Mouse (Mus musculus) cerebellum, postnatal 14 days (tissue): ENCODE results near the gene Btnl10.
"Not testable (repeated sequence)": the region's sequence is repeated elsewhere in the genome, so short reads cannot be mapped to it uniquely, and the experiment has no call there.

Experiments
- DNase-seq, 2 experiments: peaks; one replicate each; pipeline ENCODE4 v3.0.0; 2021; ENCODE audit warnings: mixed read lengths in 2 of 2

The Btnl10 gene

DNA sequence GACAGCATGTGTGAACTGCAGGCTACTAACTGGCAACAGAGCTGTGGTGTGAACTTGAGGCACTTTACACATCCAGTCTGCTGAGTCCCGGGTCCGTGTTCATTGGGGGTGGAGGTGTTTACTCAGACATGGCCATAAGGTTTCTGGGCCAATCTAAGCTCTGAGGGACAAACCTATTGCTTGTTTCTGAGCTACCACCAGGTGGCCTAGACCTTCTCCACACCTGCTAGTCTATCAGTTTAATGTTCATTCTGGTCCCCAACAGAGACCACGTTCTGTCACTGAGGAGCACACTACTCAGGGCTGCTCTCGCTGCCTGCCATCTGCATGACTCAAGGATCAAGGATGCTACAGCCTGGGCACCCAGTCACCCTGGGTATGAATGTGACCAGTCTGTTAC lies 13.9 kb downstream of the Btnl10 start:
- no peak for DNase-seq

- peak; percentile 45 to 50 for DNase-seq
These were observed 20.2 kb downstream of the Btnl10 start for GRCm38 (mm10) chr11:58937909-58938308.

DNA sequence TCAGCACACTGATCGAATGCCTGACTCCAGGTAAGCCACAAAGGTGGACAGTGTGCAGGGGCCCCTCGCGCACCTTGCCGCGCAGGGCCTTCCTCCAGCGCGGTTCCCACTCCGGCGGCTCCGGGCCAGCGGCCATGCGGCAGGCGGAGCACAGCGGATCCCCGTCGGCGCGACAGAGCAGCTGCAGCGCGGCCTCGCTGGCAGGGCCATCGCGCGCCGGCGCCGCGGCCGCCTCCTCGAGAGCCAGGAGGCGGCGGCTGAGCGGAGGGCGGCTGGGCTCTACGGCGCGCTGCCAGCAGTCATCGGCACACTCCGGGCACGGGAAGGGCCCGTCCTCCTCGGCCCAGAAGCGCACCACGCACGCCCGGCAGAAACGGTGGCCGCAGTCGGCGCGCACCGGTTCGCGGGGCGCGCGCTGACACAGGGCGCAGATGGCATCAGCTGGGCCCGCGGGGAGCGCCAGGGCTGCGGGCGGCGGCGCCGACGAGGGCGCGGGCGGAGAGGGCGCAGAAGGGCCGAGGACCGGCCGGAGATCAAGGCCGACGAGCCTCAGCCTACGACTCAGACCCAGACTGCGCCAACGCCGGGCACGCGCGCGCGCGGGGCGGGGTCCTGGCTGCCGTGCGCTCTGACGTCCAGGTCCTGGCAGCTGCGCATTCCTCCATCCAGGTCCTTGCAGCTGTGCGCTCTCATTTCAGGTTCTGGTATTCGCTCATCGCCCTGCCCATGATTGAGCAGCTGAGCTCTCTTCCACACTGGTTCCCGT lies 20.8 kb downstream of the Btnl10 start, which contains the start of gene Rnf187:
Gene Rnf187, minus strand, starts transcription at position 595 of the 766 bp plus-strand sequence.
- DNase-seq: peak; percentile 94 to 96

- no peak for DNase-seq
These were observed 21.4 kb downstream of the Btnl10 start for GRCm38 (mm10) chr11:58939088-58939439.

- DNase-seq: no peak
These were observed 26.4 kb downstream of the Btnl10 start for GRCm38 (mm10) chr11:58944136-58944535.

DNA sequence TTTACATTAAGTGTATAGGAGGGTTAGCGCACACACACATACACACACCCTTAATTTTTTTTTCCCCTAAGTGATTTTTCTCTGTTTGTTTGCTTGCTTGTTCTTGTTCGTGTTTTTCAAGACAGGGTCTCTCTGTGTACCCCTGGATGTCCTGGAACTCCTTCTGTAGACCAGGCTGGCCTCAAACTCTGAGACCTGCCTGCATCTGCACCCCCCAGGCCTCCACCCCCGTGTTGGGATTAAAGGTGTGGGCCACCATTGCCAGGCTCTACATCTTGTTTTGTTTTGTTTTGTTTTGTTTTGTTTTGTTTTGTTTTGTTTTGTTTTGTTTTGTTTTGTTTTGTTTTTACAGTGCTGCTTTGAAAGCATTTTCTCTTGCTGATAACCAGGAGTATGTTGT lies 29.6 kb downstream of the Btnl10 start:
- peak in 1 of 2 experiments; percentile 38 for DNase-seq

GRCm38 (mm10) chr11:58947798-58948528 lies 30.3 kb downstream of the Btnl10 start:
- peak; percentile 81 to 84 for DNase-seq

DNA sequence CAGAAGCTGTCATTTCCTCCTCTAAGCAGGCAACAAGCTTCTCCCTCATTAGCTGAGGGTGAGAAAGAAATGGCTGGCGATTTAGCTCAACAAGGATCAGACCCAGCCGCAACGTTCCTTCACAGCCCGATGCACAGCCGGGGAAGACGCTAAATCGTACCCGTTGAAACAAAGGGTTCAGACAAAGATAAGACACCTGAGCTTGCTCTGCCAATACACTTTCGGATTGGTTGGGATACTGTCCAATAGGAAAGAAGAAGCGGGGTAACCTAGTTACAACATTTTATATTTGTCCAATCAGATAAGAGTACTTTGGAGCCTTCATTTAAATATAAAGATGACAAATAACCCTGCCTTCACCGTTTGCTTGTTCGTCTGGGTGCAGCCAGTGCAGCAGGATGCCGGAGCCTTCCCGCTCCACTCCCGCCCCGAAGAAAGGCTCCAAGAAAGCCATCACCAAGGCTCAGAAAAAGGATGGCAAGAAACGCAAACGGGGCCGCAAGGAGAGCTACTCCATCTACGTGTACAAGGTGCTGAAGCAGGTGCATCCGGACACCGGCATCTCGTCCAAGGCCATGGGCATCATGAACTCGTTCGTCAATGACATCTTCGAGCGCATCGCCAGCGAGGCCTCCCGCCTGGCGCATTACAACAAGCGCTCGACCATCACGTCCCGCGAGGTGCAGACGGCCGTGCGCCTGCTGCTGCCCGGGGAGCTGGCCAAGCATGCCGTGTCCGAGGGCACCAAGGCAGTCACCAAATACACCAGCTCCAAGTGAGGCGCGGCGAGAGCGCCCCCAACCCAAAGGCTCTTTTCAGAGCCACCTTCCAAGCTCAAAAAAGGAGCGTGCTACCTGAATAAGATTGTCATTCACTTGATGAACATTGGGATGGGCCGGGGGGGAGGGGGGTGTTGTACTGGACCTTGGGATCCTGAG lies 31.1 kb downstream of the Btnl10 start, which contains the start of gene Hist3h2ba:
Gene Hist3h2ba, plus strand, starts transcription at position 379 of the 938 bp plus-strand sequence.
- peak; percentile 85 to 90 for DNase-seq

DNA sequence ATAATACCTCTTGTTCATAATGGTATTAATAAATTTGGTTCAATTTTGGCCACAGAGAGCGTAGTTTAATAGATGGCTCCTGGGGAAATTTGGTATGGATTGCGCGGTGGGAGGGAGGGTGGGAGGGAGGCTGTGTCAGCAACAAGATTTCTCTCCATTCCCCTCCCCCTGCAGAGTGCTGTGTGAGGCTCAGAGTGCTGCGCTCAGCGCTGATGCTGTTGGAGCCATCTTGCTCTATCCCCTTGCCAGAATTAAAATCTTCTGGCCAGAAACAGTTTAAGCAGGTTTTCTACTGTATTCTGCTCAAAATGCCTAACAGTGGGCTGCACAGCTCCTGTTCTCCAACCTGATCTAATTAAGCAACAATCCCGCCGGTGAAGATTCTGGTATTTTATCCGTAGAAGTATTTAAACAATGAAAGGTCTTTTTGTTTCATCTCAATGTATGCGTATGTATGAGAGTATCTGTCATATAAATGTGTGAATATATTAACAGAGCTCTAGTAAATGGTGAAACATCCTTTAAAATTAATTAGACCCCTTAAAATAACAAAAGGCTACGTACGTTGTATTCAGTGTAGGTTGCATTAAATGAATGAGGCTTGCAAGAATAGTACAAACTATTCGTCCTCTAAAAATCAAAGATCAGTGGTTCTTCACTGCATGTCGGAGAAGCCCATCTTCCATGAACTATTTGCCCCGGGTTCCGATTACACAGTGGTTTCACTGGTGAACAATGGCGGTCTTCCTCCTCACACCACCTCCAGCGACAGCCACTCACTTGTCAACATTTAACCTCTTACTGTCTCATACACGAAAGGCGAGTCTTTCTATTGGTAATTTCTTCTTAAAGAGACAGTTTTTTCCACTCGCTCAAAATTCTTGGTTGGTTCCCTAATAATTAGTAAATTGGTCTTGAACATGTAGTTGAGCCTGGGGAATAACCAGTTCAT lies 32.0 kb downstream of the Btnl10 start:
- peak; percentile 82 to 86 for DNase-seq

- DNase-seq: no peak
These were observed 33.5 kb downstream of the Btnl10 start for GRCm38 (mm10) chr11:58951210-58951609.

DNA sequence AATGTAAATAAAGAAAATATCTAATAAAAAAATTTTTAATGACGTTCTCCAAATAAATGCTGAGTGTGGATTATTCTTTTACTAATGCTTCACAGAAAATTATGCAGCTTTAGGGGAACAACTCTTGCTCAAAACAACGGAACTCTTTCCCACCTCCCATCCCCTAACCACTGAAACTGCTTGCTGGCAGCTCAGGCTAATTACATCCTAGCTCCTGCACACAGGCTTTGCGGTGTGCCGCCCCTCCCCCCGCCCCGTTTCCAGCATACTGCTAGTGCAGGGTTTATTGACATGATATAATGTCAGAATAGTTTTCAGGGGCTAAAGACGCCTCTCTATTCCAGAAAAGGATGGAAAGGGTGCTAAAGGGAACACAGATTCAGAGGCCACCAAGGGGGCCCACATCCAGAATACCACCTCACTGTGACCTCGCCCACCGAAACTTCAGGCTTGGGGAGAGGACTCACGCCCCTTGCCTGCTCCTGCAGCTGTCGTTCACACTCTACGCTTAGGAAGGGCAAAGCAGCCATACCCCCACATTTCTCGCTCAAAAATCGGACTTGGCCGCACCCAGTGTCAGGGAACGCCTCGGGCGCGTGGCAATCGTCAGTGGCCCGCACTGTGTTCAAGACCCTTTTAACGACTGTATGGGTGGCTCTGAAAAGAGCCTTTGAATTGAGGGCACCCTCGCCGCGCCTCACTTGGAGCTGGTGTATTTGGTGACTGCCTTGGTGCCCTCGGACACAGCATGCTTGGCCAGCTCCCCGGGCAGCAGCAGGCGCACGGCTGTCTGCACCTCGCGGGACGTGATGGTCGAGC lies 35.9 kb downstream of the Btnl10 start:
- peak; percentile 67 to 72 for DNase-seq

- not testable (repeated sequence) for DNase-seq
These were observed 36.4 kb downstream of the Btnl10 start for GRCm38 (mm10) chr11:58954170-58954419.

- DNase-seq: peak; percentile 91 to 96
These were observed 36.9 kb downstream of the Btnl10 start, which contains the start of the genes Hist3h2a and Trim17 for GRCm38 (mm10) chr11:58954420-58955142. Hist3h2a (plus strand) TSS chr11:58954685. Trim17 (plus strand) TSS chr11:58954685.

DNA sequence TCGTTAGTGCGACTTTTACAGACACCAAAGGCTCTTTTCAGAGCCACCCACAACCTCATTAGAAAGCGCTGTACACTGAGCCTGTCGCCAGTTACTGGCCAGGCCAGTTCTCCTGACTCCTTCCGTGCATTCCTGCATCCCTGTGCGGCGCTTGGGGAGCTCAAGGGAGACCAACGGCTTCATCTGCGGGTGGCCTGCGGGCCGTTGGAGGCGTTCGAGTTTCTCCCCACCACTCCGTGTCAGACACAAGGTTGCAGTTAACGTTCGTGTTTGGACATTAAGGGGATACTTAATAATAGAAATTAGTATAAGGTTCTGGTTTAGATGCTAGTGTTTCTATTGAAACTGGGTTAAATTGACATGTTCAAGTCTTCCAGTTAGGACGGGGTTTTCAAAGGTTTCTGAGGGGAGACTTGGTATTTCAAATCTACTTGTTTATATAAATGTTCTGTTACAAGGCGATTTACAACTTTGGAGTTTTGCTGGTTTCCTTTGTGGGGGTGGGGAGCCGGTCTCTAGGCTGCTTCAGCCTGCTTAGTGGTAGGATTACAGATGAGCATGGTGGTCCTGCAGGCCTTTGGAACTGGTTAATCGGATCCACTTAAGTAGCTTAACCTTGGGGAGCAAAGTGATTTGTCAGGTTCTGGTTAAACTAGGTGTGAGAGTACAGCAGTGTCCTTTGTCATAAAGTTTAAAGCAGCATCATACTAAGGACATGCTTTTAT lies 37.6 kb downstream of the Btnl10 start:
- DNase-seq: peak; percentile 42 to 56

GRCm38 (mm10) chr11:58955868-58956257 lies 38.2 kb downstream of the Btnl10 start:
- DNase-seq: no peak

- DNase-seq: peak; percentile 41 to 43
These were observed 39.7 kb downstream of the Btnl10 start for GRCm38 (mm10) chr11:58957226-58957914.

GRCm38 (mm10) chr11:58958536-58958935 lies 40.8 kb downstream of the Btnl10 start:
- no peak for DNase-seq

DNA sequence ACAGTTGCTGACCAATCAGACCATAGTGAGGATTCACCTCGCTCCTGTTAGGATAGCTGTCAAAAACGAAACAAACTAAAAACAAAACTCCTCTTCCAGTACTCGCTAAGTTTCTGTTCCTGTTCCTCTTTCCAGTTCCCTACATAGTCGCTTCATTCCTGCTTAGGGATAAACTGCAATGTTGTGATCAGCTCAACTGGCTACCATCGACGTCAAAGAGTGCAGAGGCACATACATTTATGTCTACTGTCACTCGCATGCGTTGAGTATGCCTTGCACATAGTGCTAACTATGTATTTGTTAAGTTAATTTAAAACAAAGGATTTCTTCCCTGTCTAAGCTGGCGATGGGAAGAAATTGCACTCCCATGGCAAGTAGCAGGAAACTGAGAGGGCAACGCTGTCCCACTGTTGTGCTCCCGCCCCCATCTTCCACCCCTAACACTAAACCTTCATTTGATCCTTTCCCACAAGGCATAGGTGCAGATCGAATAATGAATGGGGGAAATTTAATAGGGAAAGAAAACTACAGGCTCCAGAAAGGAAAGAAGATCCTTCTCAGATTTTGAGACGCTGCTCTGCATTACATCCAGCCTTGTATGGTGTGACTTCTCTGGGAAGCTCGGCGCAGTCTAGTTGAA lies 41.6 kb downstream of the Btnl10 start:
- no peak for DNase-seq
